Mouse (Mus musculus) midbrain, embryonic 14.5 days (tissue): ENCODE data around the gene Loxl1. TPM values are rescaled to one million over a fixed set of nuclear protein-coding genes. Genes with fewer than 3 reads are reported as not detected.

Experiments used
- ATAC-seq: fragments of 200-750 bp; cut with Nextera tagmentation; 2 replicates; pipeline ENCODE4 v1.8.0; 2017; ENCODE audit warnings: moderate number of reproducible peaks, moderate library complexity; ENCODE audit not compliant: low FRiP score, low TSS enrichment
- DNase-seq: peaks from one replicate; pipeline ENCODE4 v3.0.0-alpha.2; 2015
- H3K27ac ChIP-seq: fragments of 300-500 bp; sonication (generic); replicated peaks from 2 replicates; pipeline ENCODE4 v1.5.1; 2014; ENCODE audit warnings: mild to moderate bottlenecking, low read depth, low read length, moderate library complexity
- H3K27me3 ChIP-seq: fragments of 300-500 bp; sonication (generic); 2 replicates; pipeline ENCODE4 v1.6.1; 2014; ENCODE audit warnings: low read length, control low read depth, mixed read lengths; ENCODE audit not compliant: control insufficient read depth, insufficient read depth
- H3K36me3 ChIP-seq: fragments of 300-500 bp; sonication (generic); 2 replicates; pipeline ENCODE4 v1.6.1; 2014; ENCODE audit warnings: low read length, control low read depth; ENCODE audit not compliant: control insufficient read depth, insufficient read depth
- H3K4me1 ChIP-seq: fragments of 300-500 bp; sonication (generic); 2 replicates; pipeline ENCODE4 v1.6.1; 2014; ENCODE audit warnings: mild to moderate bottlenecking, antibody characterized with exemption, low read length, control low read depth; ENCODE audit not compliant: control insufficient read depth, insufficient read depth
- H3K4me2 ChIP-seq: fragments of 300-500 bp; sonication (generic); 2 replicates; pipeline ENCODE4 v1.6.1; 2014; ENCODE audit warnings: mild to moderate bottlenecking, low read length, moderate library complexity
- H3K4me3 ChIP-seq: fragments of 300-500 bp; sonication (generic); replicated peaks from 2 replicates; pipeline ENCODE4 v1.5.1; 2014; ENCODE audit warnings: low read depth, low read length
- H3K9ac ChIP-seq: fragments of 300-500 bp; sonication (generic); replicated peaks from 2 replicates; pipeline ENCODE4 v1.6.1; 2014; ENCODE audit warnings: mild to moderate bottlenecking, low read length, moderate library complexity
- H3K9me3 ChIP-seq: fragments of 300-500 bp; sonication (generic); 2 replicates; pipeline ENCODE4 v1.6.1; 2016; ENCODE audit warnings: low read length, control low read depth, mixed read lengths; ENCODE audit not compliant: control insufficient read depth
- WGBS: fragments of 180-500 bp; shearing (Covaris S2); extraction: QIAGEN DNeasy Blood & Tissue Kit; methylation state at CpG from one replicate; pipeline ENCODE4 v1.1.7; 2014; 5-methylcytosine and 5-hydroxymethylcytosine counted together
- polyA plus RNA-seq: library from polyadenylated mRNA; unstranded; fragments of >200 nt; fragmentation: Nextera tagmentation; extraction: Ambion mirVana; gene quantifications from 2 replicates; pipeline ENCODE4 v1.2.1, GENCODE M21; 2014

Gene Loxl1
- polyA plus RNA-seq, 1 experiment from 2014 or later: 5.6 TPM

GRCm38 (mm10) chr9:58303599-58304271 lies 9.3 kb downstream of the Loxl1 start:
- Histone ChIP-seq H3K27me3 (no peaks in the 10 kb centered on the region), H3K9ac (no peak overlapping the region), H3K36me3 (no peaks in the 10 kb centered on the region), H3K27ac (no peak overlapping the region), H3K9me3 (no peaks in the 10 kb centered on the region), H3K4me1 (peaks cover 5% of the 10 kb centered on the region; the same call in 1 of the 2 replicates), H3K4me3 (no peak overlapping the region), H3K4me2 (no peak overlapping the region)
- DNase-seq (peak; percentile 37), ATAC-seq (no peak)
- 48% methylated on average over 8 of the region's 8 CpGs for WGBS

DNA sequence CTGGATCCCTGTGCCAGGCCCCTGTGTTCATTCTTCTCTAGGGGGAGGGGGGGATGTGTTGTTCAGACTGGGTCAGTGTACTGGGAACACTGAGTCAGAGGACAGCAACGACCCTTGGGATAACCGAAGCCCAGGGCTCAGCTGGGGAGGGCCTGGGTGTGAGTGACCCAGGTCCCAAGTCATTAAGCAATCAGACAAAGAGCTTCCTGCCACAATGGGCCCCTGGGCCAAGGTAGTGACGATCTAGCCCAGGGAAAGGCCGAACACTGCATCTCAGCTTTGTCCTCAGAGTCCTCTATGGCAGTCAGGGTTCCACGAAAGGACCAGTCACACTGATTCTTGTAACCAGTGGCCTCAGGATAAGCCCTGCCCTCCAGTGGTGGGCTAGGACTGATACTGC lies 9.9 kb downstream of the Loxl1 start:
- no peak overlapping the region for H3K27ac ChIP-seq
- H3K27me3 ChIP-seq: no peaks in the 10 kb centered on the region
- H3K4me3 ChIP-seq: no peak overlapping the region
- DNase-seq (no peak), ATAC-seq (no peak)
- H3K9me3 ChIP-seq: no peaks in the 10 kb centered on the region
- no peak overlapping the region for H3K4me2 ChIP-seq
- H3K4me1 ChIP-seq: peaks cover 5% of the 10 kb centered on the region; the same call in 1 of the 2 replicates
- H3K9ac ChIP-seq: no peak overlapping the region
- WGBS: 68% methylated on average over 5 of the region's 5 CpGs
- H3K36me3 ChIP-seq: no peaks in the 10 kb centered on the region

DNA sequence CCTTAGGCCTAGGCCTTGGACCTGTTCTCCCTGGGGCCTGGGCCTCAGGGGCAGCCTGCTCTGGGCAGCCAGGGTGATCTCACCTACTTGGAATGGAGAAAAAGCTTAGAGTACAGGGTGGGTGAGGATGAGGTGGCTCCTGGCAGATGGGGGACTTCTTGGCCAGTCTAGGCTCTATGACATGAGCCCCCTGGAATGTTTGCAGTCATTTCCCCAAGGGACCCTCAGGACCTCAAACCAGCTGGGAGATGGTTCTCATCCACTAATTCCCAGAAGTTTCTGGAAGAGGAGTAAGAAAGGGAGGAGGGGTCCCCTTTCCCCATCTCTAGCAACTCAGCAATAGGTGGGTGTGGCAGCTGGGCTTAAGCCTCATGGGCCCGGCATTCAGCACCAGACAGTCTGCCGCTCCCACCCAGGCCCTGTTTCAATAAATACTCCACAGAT lies 13.6 kb downstream of the Loxl1 start:
- no peak for ATAC-seq
- WGBS: 57% methylated on average over 2 of the region's 2 CpGs
- no peak for DNase-seq
- Histone ChIP-seq H3K27ac (no peak overlapping the region), H3K27me3 (no peaks in the 10 kb centered on the region), H3K36me3 (no peaks in the 10 kb centered on the region), H3K4me1 (peaks cover 10% of the 10 kb centered on the region), H3K4me2 (no peak overlapping the region), H3K4me3 (no peak overlapping the region), H3K9ac (no peak overlapping the region), H3K9me3 (no peaks in the 10 kb centered on the region)

- Histone ChIP-seq H3K4me2 (no peak overlapping the region), H3K27me3 (no peaks in the 10 kb centered on the region), H3K9ac (no peak overlapping the region), H3K36me3 (no peaks in the 10 kb centered on the region), H3K4me3 (no peak overlapping the region), H3K27ac (no peak overlapping the region), H3K9me3 (no peaks in the 10 kb centered on the region), H3K4me1 (peaks cover 5% of the 10 kb centered on the region; the same call in 1 of the 2 replicates)
- ATAC-seq: no peak
- no peak for DNase-seq
- WGBS: 87% methylated on average over 4 of the region's 4 CpGs
Observed at GRCm38 (mm10) chr9:58297961-58298477, 15.0 kb downstream of the Loxl1 start.

GRCm38 (mm10) chr9:58297065-58297464 lies 15.9 kb downstream of the Loxl1 start:
- H3K27me3 ChIP-seq: no peaks in the 10 kb centered on the region
- WGBS: 93% methylated on average over 6 of the region's 6 CpGs

GRCm38 (mm10) chr9:58295766-58296361 lies 17.1 kb downstream of the Loxl1 start:
- ATAC-seq (no peak), DNase-seq (no peak)
- H3K27ac ChIP-seq: 0 out of 2 replicates have a peak overlapping the region, but pooled peaks have one; percentile 22
- H3K27me3 ChIP-seq: no peaks in the 10 kb centered on the region
- no peak overlapping the region for H3K9ac ChIP-seq
- no peaks in the 10 kb centered on the region for H3K9me3 ChIP-seq
- no peaks in the 10 kb centered on the region for H3K36me3 ChIP-seq
- no peak overlapping the region for H3K4me3 ChIP-seq
- no peak overlapping the region for H3K4me2 ChIP-seq
- H3K4me1 ChIP-seq: peaks cover 5% of the 10 kb centered on the region; the same call in 1 of the 2 replicates
- WGBS: 15% methylated on average over 9 of the region's 9 CpGs

More at GRCm38 (mm10) chr9:58297065-58297464, 15.9 kb downstream of the Loxl1 start:
- Histone ChIP-seq H3K27ac (no peak overlapping the region), H3K4me1 (peaks cover 5% of the 10 kb centered on the region; the same call in 1 of the 2 replicates), H3K36me3 (no peaks in the 10 kb centered on the region), H3K9me3 (no peaks in the 10 kb centered on the region), H3K4me3 (no peak overlapping the region), H3K4me2 (no peak overlapping the region), H3K9ac (no peak overlapping the region)
- DNase-seq (no peak), ATAC-seq (no peak)

GRCm38 (mm10) chr9:58295345-58295744 lies 17.6 kb downstream of the Loxl1 start:
- Histone ChIP-seq H3K27ac (no peak overlapping the region), H3K36me3 (no peaks in the 10 kb centered on the region), H3K4me3 (no peak overlapping the region), H3K9me3 (no peaks in the 10 kb centered on the region), H3K4me1 (peaks cover 5% of the 10 kb centered on the region; the same call in 1 of the 2 replicates), H3K4me2 (no peak overlapping the region), H3K27me3 (no peaks in the 10 kb centered on the region), H3K9ac (no peak overlapping the region)
- ATAC-seq: no peak
- DNase-seq: no peak
- 85% methylated on average over 3 of the region's 3 CpGs for WGBS

DNA sequence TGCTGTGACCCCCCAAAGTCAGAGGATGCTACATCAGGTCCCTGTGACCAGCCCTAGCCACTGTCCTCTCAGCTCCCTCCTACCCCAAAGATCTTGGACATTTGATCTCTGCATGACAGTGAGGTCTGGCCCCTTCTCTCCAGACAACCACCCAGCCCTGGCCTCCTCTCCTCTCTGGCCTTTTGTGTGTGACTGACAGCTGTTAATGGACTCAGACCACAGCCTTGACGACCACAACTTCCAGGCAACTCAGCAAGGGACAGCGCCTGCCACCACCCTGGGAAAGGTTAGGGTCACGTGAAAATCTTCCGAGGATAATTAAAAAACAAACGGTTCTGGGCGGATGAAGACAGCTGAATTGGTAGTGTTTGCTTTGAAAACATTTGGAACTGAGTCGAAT lies 18.5 kb downstream of the Loxl1 start:
- Histone ChIP-seq H3K4me2 (no peak overlapping the region), H3K27me3 (no peaks in the 10 kb centered on the region), H3K9me3 (no peaks in the 10 kb centered on the region), H3K4me1 (peaks cover 5% of the 10 kb centered on the region; the same call in 1 of the 2 replicates), H3K9ac (no peak overlapping the region), H3K4me3 (no peak overlapping the region), H3K36me3 (no peaks in the 10 kb centered on the region), H3K27ac (no peak overlapping the region)
- DNase-seq: no peak
- 31% methylated on average over 7 of the region's 7 CpGs for WGBS
- no peak for ATAC-seq
